Mouse (Mus musculus): ENCODE results near the gene 1700061G19Rik.
A peak's percentile ranks its signal among the peaks of the same experiment; 100 is the strongest.

The 1700061G19Rik gene

GRCm38 (mm10) chr17:56930026-56930425 lies 54.7 kb downstream of the 1700061G19Rik start:
- DNase-seq = no peak

- DNase-seq = no peak
Measured at GRCm38 (mm10) chr17:56933395-56933794, 58.1 kb downstream of the 1700061G19Rik start.

- peak; percentile 69 for DNase-seq
Measured at GRCm38 (mm10) chr17:56934545-56935330, 59.5 kb downstream of the 1700061G19Rik start.

GRCm38 (mm10) chr17:56935363-56936131 lies 60.3 kb downstream of the 1700061G19Rik start, which contains the start of gene Mllt1:
Mllt1 (minus strand) TSS chr17:56935415.
- peak; percentile 98 for DNase-seq

GRCm38 (mm10) chr17:56936731-56937130 lies 61.5 kb downstream of the 1700061G19Rik start:
- DNase-seq = no peak
